9 mouse cellular contexts compared by ENCODE assay signal in genomic region chr6:3496210-3496609, GRCm38 (mm10). TPM values are rescaled to one million over a fixed set of nuclear protein-coding genes. Genes with fewer than 3 reads are reported as not detected.
A peak's percentile ranks its signal among the peaks of the same experiment; 100 is the strongest.
DNase-seq lines count a peak whose midpoint lies in the region; ATAC-seq lines count a peak whose summit lies in the region.
"Had no signal": no experiment of that assay in that cellular context is flagged by ENCODE, and none has a peak within 500 bp of the region (broad histone marks: within the 10 kb centered on the region; RNA-seq: fewer than 3 reads in every experiment).

No protein-coding gene starts in this region.

- H3K36me3 ChIP-seq in heart, embryonic 10.5 days, result no peaks in the 10 kb centered on the region
- H3K36me3 ChIP-seq in forebrain, embryonic 11.5 days (ENCODE audit: control insufficient read depth, insufficient read depth, low read length), result no peaks in the 10 kb centered on the region
- H3K36me3 ChIP-seq: embryonic facial prominence, embryonic 15.5 days had no signal

- H3K9me3 ChIP-seq in heart, embryonic 10.5 days, result no peaks in the 10 kb centered on the region
- no peaks in the 10 kb centered on the region for H3K9me3 ChIP-seq in forebrain, embryonic 11.5 days (ENCODE audit: control insufficient read depth, low read length)
- H3K9me3 ChIP-seq: embryonic facial prominence, embryonic 15.5 days had no signal

- no peak overlapping the region for H3K9ac ChIP-seq in forebrain, embryonic 11.5 days (ENCODE audit: low read length)
- H3K9ac ChIP-seq: embryonic facial prominence, embryonic 15.5 days had no signal

- ATAC-seq in forebrain, embryonic 11.5 days (replicated peaks; ENCODE audit: low FRiP score), result no peak

- peak; percentile 24 to 66 for DNase-seq in heart, postnatal 10 days
- no peak for DNase-seq in heart, embryonic 10.5 days (ENCODE audit: low spot score)
- peak; percentile 60 for DNase-seq in right cerebral cortex, adult 18-20 months
- no peak for DNase-seq in right cerebral cortex, postnatal 4 days
- DNase-seq in NIH3T3 (ENCODE audit: low read depth), result peak; percentile 87
- DNase-seq in induced T-regulatory cell, adult 2 months (ENCODE audit: low read depth), result peak; percentile 78
- DNase-seq in thymus, postnatal 4 days, result peak; percentile 28
- no peak for DNase-seq in forebrain, embryonic 11.5 days (ENCODE audit: low spot score)

- WGBS in heart, embryonic 10.5 days, result 7% methylated on average over 2 of the region's 2 CpGs
- WGBS in forebrain, embryonic 11.5 days, result 13% methylated on average over 2 of the region's 2 CpGs

- no peak overlapping the region for H3K27ac ChIP-seq in heart, embryonic 10.5 days
- H3K27ac ChIP-seq in forebrain, embryonic 11.5 days (ENCODE audit: low read depth, low read length), result no peak overlapping the region
- H3K27ac ChIP-seq: embryonic facial prominence, embryonic 15.5 days had no signal

- intact Hi-C loops in heart, postnatal 10 days (cut with DNase I), result loop anchor here (5.0 kb wide), 1 partner anchor 591 kb away; the partner anchor contains the start of gene Bet1

- H3K4me3 ChIP-seq in heart, embryonic 10.5 days, result no peak overlapping the region
- no peak overlapping the region for H3K4me3 ChIP-seq in forebrain, embryonic 11.5 days (ENCODE audit: low read depth, low read length)
- H3K4me3 ChIP-seq: embryonic facial prominence, embryonic 15.5 days had no signal

- H3K27me3 ChIP-seq in heart, embryonic 10.5 days (ENCODE audit: insufficient read depth, poor library complexity, severe bottlenecking), result no peaks in the 10 kb centered on the region
- no peaks in the 10 kb centered on the region for H3K27me3 ChIP-seq in forebrain, embryonic 11.5 days (ENCODE audit: control insufficient read depth, insufficient read depth, low read length)
- H3K27me3 ChIP-seq: embryonic facial prominence, embryonic 15.5 days had no signal

- H3K4me2 ChIP-seq in forebrain, embryonic 11.5 days (ENCODE audit: low read depth, low read length, severe bottlenecking), result no peak overlapping the region
- H3K4me2 ChIP-seq: embryonic facial prominence, embryonic 15.5 days had no signal

- H3K4me1 ChIP-seq in heart, embryonic 10.5 days, result no peaks in the 10 kb centered on the region; the same call in 1 of the 2 replicates
- H3K4me1 ChIP-seq in forebrain, embryonic 11.5 days (replicated peaks; ENCODE audit: control insufficient read depth, insufficient read depth, low read length), result no peaks in the 10 kb centered on the region

RNA-seq across cellular contexts. Expression of gene Hepacam2, which starts 1.9 kb away (rescaled TPM):
- under 1 TPM; 0.12 to 0.17 TPM for total RNA-seq in heart, postnatal 10 days (2021)
- polyA plus RNA-seq in heart, embryonic 10.5 days (2016; fragmentation: Nextera tagmentation; extraction: Ambion mirVana), result 0.13 and 0.34 TPM in 2 replicates
- 1.2 and 1.3 TPM in 2 replicates for polyA plus RNA-seq in forebrain, embryonic 11.5 days (2014; fragmentation: Nextera tagmentation; extraction: Ambion mirVana)

RNA-seq across cellular contexts. Expression of gene Vps50, which starts 2.0 kb away (rescaled TPM):
- total RNA-seq in heart, postnatal 10 days (2021), result 10 to 100 TPM; 18.0 to 18.2 TPM
- 24.2 and 26.1 TPM in 2 replicates for polyA plus RNA-seq in heart, embryonic 10.5 days (2016; fragmentation: Nextera tagmentation; extraction: Ambion mirVana)
- polyA plus RNA-seq in forebrain, embryonic 11.5 days (2014; fragmentation: Nextera tagmentation; extraction: Ambion mirVana), result 37.5 and 50.2 TPM in 2 replicates

Comparison
In these comparisons a context has a peak if more than half of its experiments do, and no peak if none do; other contexts are left out.
1. DNase-seq: peak in heart, postnatal 10 days (2 of 2), right cerebral cortex, adult 18-20 months (single experiment), NIH3T3 (single experiment), induced T-regulatory cell, adult 2 months (single experiment) and thymus, postnatal 4 days (single experiment); none in heart, embryonic 10.5 days (single experiment), right cerebral cortex, postnatal 4 days (single experiment) and forebrain, embryonic 11.5 days (single experiment).